Mouse (Mus musculus) cerebellum, adult 11 months (tissue): ENCODE data around the gene Pknox2.
A peak's percentile ranks its signal among the peaks of the same experiment; 100 is the strongest.

Source experiments
- DNase-seq: peaks from one replicate; pipeline ENCODE4 v3.0.0; 2022

Gene Pknox2

DNA sequence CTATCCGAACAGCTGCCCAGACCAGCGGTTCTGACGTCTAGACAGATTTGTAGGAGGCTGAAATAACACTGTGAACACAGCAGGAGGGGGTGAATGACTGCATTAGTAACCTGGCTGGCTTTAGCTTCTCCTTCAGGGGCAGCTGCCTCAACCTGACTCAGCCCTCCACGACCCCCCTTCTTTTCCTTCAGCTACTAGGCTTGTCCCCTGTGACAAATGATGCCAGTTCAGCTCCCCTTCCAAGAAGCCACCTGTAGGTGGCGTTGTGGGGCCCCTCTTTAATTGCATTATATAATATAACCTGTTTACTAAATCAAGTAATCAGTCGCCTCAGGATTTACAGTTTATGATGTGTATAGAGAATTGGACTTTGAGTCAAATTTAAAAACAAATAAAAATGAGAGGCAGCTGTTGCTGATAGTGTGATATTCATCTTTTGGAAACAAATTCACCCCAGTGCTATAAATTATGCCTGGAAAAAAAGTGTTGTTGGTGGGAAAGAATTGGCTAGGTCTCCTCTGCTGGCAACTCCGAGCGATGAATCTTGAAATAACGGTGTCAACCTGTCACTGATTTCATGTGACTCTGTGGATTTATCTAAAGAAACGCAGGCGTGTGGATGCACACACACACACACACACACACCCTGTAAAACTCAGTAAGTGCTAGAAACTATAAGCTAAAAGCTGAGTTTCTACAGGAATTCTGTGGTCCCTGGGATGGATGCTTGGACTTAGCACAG lies 173.6 kb downstream of the Pknox2 start:
- DNase-seq: peak; percentile 58

DNA sequence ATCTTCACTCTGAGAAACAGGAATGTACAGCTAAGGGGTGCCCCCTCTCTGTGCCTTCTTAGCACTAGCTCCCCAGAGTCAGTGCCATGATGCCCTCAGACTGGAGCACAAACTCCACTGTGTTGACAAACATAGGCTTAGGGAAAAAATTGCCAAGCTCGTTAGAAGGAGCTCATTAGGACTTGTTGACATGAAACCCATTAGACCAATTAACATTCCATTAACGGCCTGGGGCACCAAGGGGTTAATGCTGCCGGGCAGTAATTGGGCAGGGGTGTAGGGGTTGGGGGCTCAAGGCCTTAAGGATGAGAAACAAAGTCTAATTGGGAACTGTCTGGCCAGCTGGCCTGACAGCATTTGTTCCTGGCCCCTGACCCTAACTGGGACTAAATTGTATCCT lies 175.1 kb downstream of the Pknox2 start:
- DNase-seq: no peak

DNA sequence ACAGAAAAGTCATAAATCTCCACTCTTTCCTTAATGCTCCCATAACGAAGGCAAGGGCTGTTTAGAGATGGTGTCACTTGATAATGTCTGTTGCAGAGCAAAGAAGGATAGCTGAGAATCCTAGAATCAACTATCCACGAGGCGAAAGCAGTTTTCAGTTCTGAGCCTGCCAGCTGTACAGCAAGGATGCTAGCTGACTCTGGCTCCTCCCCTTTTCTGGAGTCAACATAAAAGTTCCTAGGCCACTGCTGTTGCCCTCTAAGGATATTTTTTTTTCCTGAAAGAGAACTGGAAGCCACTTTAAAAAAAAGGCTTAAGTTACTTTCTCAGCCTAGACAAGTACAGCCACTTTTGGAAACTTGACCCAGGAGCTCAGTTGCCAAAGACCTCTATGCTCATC lies 176.1 kb downstream of the Pknox2 start:
- DNase-seq: no peak

DNA sequence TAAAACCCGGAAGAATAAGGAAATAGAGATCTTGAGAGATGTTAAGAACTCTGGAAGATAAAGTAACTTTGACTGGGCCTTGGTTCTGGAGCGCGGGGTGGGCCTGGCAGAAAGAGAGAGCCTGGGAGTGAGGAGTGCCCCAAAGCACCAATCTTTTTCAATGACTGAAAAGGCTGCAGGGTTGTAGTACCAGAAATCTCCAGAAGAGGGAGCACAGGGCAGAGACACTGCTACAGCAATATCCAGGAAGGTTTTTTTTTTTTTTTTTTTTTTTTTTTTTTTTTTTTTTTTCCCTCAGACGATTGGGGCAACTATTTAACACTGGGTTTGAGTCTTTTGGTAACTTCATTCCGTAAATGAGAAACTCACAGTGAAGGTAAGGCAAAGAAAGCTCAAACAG lies 176.6 kb downstream of the Pknox2 start:
- DNase-seq: peak; percentile 79

DNA sequence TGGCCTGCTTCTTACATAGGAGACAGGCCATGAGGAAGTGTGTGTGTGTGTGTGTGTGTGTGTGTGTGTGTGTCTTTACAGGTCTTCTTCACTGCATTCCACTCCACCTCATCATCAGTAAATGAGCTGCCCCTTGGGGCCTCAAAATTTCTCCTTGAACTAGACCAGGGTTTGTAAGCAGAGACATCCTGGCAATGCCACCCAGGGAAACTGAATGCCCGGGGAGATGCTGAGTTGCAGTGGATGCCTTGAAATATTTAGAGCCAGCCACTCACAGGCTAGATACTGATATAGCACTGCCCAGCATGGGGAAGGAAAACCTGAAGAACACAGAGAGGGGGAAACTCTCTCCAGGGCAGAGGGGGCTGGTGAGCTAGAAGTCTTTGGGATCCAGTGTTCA lies 178.1 kb downstream of the Pknox2 start:
- no peak for DNase-seq

DNA sequence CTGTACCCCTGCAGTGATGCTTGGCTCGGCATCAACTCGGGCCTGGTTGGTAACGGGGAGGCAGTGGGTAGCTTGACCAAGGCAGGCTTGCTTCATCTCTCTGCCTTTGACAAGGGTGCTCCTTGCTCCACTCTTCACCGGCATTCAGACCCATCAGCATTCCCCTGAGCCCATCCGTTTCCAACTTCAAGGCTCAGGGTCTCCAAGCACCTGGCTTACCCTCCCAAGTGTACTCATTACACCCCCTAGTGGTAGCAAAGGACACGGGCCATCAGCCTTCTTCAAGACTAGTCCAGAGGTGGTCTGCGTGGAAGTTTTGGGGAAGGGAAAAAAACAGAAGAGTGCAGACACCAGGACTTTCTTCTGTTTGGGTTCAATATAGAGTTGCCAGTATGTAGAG lies 178.5 kb downstream of the Pknox2 start:
- peak; percentile 35 for DNase-seq

DNA sequence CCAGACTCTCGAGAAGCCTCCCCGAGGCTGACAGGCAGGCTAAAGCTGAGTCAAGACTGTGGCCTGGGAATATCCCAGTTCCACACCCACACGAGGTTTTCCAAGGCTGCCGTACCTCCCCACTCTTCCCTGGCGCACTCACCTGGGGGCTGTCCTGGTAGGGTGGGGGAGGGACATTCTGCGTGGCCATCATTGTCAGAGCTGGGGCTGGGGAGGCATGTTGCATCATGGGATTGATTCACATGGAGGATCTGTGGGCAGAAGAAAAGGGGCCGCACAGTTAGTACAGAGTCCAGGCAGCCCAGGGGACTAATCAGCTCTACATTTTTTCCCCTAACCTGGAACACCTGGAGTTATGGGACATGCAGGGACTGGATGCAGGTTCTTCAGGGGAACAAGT lies 179.0 kb downstream of the Pknox2 start:
- DNase-seq: no peak

DNA sequence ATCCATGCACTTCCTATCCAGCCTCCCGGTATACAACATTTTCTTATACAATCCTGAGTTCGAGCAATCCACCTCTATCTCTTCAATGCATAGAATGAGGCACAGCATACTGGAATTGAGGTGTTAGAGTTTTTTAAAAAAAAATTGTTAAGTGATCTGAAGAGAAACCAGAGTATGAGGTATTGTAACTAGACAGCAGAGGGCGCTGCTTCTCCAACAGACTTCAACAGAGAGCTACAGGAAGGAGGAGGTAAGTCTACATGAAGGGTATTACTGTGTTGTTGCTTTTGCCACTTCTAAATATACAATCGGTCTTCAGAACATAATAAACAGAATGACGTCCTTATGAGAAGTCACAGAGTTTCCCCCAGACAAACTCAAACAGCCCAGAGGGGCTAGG lies 181.5 kb downstream of the Pknox2 start:
- DNase-seq: no peak

DNA sequence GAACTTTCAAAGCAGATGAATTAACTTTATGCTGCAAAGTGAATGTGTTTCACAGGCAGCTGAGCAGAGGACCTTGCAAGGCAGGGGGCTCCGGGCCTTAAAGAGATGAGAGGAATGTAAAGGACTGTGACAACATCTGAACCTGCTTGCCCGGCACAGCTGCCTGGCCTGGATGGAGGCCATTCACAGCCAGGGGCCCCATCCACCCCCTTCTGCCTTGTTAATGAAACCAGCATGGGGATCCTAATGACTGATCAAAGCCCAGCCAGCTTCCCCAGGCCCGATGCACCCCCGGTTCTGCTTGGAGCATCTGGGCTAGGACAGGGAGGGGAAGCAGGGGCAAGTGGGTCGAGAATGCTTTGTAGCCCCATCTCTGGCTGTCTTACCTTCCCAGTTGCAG lies 183.0 kb downstream of the Pknox2 start:
- no peak for DNase-seq

DNA sequence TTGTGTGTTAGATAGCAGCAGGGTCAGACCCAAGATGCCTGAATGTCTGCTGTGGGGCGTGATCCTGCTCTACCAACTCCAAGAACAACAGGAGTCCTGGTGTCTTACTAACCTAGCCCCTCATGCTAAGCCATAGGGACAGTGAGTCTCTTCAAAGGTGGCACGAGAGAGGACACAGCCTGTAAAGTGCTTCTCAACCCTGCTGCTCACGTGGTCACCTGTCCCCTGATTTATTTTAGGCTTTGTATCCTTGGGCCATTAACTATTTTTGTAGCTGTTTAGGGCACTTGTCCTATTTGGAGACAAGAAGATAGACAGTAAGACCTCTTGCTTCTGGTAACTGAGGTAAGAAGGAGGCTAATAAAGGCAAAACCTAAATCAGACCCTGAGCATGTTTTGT lies 183.7 kb downstream of the Pknox2 start:
- DNase-seq: no peak

DNA sequence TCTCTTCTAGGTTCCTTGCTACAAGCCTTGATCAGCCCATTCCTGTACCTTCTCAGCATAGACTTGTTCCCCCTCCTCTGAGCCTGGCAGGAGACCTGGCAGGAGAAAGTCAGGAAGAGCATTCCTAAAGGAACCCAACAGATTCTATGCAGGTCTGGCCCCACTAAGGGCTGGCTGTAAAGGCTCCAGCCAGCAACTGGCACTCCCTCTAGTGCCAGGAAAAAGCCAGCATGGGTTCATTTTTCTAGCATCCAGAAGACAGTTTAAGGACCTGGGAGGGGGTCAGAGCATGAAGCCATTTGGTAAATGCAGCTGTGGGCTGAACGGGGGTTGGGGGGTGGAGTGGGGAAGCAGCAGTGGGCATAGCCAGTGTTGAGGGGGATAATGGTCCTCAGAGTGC lies 185.3 kb downstream of the Pknox2 start:
- no peak for DNase-seq

DNA sequence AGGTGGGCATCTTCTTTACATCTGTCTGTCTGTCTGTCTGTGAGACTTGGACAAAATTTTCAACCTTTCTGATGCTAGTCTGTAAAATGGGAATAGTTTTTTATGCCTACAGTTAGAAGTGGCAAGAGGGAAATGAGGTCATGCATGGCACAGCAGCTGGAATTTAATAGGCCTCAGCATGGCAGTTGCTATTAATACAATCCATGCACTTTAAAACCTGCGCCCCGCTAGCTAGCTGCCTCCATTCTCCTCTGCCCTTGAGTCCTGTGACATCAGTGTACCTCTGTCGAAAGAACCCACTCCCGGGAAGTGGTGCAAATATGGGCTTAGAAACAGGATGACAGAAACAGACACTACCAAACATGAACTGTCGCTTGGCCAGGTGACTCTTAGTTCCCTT lies 186.1 kb downstream of the Pknox2 start:
- DNase-seq: no peak

DNA sequence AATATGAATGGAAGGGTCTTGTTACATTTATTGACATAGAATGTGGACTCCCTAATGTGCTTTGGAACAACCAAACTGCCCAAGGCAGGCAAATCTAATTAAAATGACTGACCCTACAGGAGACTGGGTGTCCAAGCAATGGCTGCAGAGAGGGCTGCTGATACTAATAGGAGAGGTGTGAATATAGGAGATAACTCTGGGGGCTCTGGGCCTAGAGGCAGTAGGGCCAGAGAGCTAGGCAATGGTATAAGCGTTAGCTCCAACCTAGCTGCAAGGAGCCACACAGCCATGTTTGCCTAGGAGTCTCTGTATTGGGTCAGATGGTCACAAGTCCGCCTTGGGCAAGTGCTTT lies 196.1 kb downstream of the Pknox2 start:
- DNase-seq: no peak

DNA sequence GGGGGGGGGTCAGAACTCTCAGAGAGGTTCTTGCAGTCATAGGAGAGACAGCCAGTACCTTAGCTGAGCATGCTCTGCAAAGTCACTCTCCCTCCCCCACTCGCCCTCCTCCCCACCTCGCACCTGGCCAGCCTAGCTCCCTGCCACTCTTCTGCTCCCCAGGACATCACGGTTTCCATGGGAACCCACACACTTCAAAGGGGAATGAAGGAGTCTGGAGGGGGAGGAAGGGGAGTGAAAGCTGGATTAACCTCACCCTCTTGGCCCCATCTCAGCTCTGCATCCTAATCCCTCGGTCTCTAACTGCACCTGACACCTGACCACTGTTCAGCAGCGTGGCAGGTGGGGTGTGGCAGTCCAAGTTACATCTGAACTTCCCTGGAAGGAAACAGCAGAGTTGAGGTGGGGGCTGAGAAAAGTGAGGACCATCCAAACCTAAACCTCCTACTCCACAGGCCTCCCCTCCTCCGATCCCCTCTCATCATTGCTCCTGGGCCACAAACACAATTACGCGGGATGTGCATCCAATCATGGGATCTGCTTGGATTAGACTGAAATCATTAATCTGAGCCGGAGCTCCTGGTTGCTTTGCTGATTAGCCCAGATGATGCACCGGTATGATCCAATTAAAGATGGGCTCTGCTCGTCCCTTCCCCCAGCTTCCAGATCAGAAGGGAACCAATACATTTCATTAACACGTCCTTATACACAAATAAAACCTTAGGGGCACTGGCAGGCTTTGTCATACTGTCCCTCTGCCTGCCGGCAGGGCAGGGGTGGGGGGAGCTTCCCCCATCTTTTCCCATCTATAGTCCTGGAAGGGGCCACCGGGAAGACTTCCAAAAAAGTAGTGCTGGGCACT lies 196.7 kb downstream of the Pknox2 start:
- DNase-seq: no peak

DNA sequence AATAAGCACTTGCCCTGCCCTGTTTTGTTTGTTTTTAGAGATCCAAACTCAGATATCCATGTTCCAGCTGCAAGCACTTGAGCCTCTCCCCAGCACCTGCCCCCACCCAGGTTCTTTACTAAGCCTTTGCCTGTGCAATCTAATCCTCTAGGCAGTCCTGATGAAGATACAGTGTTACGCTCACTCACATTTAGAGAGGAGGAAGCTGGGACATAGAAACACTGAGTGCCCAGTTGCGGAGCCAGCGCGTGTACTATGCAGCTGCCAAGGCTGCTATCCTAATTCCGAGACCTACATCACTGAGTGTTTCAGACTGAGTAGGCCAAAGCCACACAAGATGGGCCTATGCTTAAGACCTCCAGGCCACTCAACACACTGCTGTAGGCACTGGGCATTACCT lies 199.0 kb downstream of the Pknox2 start:
- no peak for DNase-seq

DNA sequence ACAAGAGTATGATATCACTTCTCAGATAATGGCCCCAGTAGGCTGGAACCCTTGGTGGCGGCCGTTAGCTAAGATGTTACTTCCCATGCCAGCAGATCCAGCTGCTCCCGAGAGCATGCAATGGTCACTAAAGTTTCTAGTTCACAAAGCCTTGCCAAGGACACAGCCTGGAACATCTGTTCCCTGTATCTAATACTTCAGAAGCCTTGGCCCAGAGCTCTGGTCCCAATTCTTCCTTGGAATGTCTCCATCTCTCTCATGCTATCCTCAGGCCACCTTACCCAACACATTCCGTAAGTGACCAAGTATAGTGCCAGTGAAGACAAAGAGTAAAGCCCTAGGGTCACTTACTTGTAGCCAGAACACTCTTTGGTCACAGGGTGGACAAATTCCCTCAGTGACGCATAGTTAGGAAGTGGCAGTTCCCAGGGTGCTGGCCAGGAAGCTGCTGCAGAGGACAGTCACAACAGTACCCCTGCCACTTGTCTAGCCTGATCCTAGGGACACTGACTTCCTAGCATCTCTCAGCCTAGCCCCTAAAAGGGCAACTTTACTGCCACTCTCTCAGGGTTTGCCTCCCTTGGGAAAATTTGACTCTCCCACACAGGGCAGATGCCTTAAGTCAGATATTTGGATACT lies 200.0 kb downstream of the Pknox2 start:
- no peak for DNase-seq

DNA sequence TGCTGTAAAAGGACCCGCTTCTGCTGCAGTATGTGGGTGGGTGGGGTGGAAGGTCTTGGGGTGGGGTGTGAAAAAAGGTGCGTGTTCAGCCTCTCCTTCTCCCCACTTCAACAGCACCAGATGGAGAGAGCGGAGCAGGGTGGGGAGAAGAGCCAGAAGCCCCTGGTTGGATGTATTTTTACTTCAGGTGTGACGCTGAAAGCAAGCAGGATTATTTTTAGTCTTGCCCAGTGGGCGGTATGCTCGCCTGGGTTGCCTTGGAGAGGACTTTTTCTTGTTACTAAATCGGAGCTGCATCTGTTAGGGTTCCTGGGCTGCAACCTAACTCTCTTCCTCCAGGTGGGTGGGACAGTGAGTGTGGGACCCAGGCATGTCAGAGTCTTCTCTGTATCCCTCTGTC lies 202.4 kb downstream of the Pknox2 start:
- DNase-seq: peak; percentile 41

DNA sequence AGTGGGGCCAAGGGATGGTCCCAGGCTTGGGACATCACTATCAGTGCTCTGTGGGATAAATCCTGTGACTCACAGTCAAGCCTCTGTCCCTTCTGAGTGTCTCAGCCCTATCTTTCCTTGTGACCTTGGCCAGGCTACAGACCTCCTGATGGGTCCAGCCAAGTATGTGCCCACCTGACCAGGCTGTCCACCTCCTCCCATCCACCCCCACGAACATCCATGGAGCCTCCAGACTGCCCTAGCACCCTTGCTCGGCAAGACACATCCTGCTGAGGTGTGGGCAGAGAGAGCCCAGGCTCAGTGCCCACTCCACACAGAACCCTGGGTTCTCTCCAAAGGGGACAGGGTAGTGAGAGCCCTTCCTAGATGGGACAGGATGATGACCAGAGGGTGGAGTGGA lies 204.6 kb downstream of the Pknox2 start:
- DNase-seq: peak; percentile 21

DNA sequence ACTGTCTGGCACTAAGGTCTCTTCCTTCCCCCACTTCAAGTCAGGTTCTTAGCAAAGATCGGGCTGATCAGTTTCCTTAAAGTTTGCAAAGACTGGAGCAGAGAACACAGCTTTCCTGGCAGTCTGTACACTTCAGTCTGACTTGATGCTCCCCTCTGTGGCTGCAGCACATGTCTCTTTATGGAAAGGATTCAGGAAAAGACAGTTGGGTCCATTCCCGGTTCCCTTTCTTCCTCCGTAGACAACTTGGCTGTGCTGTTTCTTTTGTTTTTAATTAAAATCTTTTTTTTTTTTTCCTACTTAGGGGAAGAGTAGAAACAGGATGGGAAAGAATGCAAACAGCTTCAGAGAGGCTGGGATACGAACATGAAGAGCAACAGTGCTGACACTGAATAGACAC lies 205.1 kb downstream of the Pknox2 start:
- DNase-seq: no peak

DNA sequence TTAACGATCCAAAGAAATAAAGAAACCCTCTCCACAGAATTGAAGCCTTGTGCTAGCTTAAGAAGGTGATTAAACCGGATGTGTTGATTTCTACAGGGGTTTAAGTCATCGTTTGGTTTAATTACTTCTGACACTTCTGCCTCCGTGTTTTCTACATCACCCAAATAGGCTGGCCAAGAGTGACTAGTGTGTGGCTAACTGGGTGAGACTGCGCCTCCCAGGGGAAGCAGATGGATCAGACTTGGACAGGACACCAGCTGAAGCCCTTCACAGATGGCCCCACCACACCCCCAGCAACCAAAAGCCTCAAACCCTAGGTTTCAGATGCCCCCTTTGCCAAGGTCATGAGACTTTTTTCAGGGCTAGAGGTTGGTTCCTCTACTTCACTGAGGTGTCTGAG lies 205.6 kb downstream of the Pknox2 start:
- DNase-seq: no peak

DNA sequence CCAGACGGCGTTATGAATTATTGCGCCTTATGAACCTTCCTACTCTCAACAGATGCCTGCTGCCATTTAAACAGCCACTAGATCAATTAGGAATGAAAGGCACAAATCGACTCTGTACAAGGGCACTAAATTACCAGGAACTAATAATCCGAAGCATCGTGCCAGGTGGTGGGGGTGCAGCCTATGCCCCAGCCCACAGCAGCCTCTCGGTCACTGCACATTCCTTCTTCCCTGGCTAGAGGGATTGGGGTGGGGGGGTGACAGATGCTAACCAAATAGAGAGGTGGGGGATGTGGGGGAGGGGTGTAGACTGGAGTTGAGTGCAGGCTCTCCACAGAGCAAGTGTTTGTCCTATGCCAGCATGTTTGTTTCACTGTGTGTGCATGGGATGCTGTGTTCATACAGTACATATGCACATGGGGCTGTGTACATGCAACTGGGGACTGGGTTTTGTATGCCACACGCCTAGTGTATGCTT lies 208.6 kb downstream of the Pknox2 start:
- no peak for DNase-seq

DNA sequence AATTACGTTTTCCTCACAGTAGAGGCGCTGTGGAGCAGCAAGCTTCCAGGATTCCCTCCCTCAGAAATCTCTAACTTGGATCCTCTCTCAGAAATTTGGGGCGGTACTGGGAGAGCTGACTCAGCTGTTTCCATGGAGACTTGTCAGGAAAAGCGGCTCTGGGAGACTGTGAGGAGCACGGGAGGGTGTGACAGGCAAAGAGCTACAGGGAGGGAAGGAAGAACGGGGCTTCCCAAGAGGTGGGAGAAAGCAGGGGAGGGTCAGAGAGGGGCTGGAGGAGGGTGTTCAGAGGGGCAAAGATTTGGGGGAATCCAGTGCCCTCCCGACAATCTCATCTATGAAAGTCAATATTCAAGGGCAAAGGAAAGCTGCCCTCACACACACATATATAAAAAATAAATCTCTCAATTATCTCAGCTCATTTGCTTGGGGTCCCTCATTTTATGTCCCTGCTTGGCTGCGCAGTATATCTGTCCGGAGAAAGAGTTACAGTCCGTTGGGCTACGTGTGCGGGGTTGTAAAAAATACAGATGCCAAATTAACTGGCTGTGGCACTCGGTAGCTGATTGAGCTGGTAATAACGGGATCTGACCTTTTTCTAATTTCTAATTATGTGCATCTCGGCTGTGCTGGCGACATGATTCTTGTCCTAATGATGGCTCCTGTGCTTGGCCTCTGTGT lies 213.3 kb downstream of the Pknox2 start:
- peak; percentile 42 for DNase-seq
